Mouse (Mus musculus) liver (tissue): ENCODE measurements at regions not wholly inside any gene's neighbourhood (a gene's known extent, or its start where the extent isn't known, plus 50 kb on each side); places are given as distances from the start of the nearest gene placed in this dataset.

Experiments
- DNase-seq: peaks from one replicate; pipeline ENCODE4 v3.0.0-alpha.2; 2020; ENCODE audit warnings: mixed read lengths

DNA sequence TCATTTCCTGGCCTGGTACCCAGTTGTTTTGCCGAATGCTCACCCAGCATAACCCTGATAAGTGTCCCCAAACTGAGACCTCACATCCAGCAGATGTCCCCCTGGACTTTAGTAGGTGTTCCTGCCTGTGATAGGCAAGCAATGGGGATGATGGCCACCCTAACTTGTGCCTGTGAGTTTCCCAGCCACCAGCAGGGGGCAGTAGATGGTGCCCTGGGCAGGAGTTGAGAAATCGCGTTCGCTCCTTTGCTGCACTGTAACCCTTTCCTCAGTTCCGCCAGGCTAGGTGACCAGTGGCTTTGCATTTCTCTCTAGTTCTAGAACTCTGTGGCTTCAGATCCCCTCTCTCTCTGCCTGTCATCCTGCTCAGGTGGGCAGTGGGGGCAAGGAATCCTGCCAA lies 137.9 kb upstream of the Zc3h12a start:
- peak; percentile 39 for DNase-seq

DNA sequence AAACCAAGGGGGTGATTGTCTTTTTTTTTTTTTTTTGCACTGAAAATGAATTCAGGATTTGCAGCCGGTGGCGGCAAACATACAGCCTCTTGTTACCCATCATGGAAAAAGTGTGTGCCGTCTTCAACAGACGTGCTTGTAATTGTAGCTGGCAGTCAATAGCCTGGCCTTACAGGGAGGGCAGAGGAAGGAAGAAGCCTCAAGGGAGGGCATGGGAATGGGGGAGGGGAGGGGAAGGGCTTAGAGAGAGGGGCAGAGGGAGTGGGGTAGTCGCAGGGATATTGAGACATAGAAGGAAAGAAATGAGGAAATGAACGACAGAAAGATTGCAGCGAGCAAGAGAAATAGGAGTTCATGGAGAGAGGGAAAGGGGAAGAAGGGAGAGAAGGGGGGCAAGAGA lies 137.4 kb upstream of the Zc3h12a start:
- DNase-seq, result no peak

DNA sequence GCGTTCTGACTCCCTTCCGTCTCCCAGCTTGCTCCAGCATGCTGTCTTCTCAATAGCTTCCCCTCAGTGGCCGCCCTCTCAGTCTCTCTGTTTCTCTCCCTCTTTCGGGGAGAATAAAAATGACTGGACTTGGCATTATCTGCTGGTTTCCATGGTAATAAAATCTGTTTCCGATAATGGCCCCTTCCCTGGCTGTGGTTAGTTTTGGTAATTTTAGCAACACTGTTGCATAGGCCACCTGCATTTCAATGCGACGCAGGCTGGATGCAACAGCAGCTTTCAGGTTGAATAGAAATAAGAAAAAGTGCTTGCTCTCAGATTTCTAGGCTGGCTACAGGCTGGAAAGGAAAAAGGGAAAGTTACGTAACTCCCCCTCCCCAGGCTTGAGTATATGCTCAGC lies 133.9 kb upstream of the Zc3h12a start:
- no peak for DNase-seq

GRCm38 (mm10) chr4:125259306-125259705 lies 131.7 kb upstream of the Zc3h12a start:
- DNase-seq, result no peak

DNA sequence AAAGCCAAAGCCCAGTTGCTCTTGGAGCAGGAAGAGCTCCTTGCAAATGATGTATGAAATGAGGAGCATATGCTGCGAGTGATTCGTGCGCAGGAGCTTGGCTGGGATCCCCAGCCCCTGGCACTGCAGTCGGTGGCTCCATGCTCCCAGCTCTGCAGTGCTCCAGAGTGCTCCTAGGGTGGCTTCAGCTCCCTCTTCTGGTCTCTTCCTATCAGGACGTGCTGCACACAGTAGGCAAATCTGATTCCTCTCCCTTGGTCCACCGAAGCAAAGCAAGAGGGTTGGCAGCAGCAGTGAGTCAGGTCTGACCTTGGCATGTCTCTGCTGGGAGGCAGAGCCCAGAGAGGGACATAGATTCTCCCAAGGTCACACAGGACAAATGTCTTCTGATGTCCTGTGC lies 130.3 kb upstream of the Zc3h12a start:
- no peak for DNase-seq

- no peak for DNase-seq
Measured at GRCm38 (mm10) chr4:125253161-125253560, 125.5 kb upstream of the Zc3h12a start.

GRCm38 (mm10) chr4:125252228-125252627 lies 124.6 kb upstream of the Zc3h12a start:
- DNase-seq, result no peak

DNA sequence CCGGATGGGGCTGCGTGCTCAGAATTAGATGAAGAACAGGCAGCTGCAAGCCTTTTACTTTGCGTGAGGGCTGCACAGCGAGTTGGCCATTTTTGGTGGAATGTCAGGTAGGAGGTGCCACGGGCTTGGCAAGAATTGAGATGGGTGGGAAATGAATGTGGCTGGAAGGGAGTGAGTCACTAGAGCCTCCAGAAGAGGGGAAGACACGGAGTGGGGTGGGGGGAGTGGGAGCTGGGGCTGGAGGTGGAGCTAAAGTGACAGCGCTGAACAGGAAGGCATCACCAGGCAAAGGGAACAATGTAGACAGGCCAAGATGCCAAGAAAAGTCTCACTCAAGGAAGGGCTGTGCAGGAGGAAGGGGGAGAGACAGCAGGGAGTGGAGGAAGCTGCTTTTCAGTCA lies 121.4 kb upstream of the Zc3h12a start:
- no peak for DNase-seq

DNA sequence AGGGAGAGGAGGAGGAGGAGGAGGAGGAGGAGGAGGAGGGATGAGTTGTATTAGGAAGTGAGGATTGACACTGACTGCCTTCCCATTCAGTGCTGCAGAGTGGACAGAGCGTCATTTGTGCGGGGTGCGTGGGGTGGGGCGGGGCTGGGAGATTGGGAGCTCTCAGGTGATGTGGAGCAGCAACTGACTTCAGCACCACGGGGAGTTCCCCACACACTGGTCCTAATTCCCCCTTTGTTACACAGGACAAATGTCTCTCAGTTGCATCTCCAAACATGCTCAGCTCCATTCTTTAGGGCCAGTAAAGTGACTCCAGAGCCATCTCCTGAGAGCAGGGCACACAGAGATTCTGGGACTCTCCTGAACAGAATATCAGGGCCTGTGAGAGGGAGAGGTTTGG lies 118.5 kb upstream of the Zc3h12a start:
- DNase-seq, result no peak

GRCm38 (mm10) chr4:125242512-125242911 lies 114.9 kb upstream of the Zc3h12a start:
- DNase-seq, result no peak

GRCm38 (mm10) chr4:125241577-125242262 lies 114.1 kb upstream of the Zc3h12a start:
- no peak for DNase-seq

GRCm38 (mm10) chr4:125231711-125232260 lies 104.1 kb upstream of the Zc3h12a start:
- no peak for DNase-seq

- DNase-seq, result no peak
Measured at GRCm38 (mm10) chr4:125227194-125227593, 99.6 kb upstream of the Zc3h12a start.

DNA sequence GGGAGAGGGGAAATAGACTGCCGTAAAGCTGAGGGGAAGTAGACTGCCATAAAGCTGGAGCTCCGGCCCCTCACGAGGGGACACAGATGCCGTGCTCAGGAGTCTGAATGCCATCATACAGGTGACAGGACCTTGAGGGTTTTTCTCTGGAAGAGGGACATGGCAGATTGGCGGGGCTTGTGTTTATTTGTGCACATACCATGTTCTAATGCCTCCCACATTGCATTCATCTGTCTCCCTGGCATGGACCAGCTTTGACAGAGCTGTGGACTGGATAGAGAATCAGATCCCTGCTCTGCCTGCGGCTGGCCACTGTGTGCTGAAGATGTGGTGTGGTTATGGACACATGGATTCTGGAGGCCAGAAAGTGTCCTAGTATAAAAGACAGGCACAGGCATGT lies 95.3 kb upstream of the Zc3h12a start:
- DNase-seq, result no peak

GRCm38 (mm10) chr4:125220314-125220713 lies 92.7 kb upstream of the Zc3h12a start:
- peak; percentile 27 for DNase-seq

- no peak for DNase-seq
Measured at GRCm38 (mm10) chr4:125219209-125219608, 91.6 kb upstream of the Zc3h12a start.

GRCm38 (mm10) chr4:125214306-125214705 lies 86.7 kb upstream of the Zc3h12a start:
- DNase-seq, result no peak

- DNase-seq, result no peak
Measured at GRCm38 (mm10) chr4:125212176-125212530, 84.5 kb upstream of the Zc3h12a start.

GRCm38 (mm10) chr4:125211459-125212175 lies 84.0 kb upstream of the Zc3h12a start:
- no peak for DNase-seq

GRCm38 (mm10) chr4:125210719-125211118 lies 83.1 kb upstream of the Zc3h12a start:
- DNase-seq, result no peak

DNA sequence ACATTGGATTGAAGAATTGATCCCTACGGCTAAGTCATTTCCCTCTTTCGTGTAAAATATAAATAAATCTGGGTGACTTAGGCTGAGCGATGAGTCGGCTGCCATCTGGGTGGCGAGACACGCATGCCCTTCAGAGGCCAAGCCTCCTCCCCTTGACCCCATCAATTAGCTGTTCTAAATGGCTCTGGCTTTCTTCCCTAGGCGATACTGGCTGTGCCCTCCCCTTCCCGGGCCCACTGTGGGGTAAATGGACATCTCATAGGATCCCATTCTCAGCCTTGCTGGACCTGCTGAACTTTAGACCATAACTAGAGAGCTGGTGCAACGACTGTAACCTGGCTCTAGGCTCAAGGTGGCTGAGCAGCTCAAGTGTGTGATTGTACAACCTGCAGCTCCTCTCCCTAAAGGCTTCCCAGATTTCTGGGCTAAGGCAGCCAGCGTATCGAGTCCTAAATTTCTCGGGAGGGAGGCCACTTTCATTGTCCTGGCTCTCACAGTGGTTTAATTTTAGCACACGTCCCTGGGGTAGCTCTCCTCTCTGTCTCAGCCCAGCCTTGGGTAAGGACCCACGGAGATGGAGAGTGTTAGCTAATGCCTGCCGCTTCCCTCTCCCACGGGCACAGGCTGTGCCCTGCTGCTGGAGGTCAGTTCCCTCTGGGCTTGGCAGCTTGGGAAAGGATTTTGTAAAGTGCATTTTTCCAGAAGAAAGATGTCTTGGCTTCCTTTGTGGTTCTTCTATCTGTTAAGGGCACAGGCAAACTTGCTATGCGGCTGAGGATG lies 80.7 kb upstream of the Zc3h12a start:
- no peak for DNase-seq

- DNase-seq, result no peak
Measured at GRCm38 (mm10) chr4:125203521-125203920, 75.9 kb upstream of the Zc3h12a start.

DNA sequence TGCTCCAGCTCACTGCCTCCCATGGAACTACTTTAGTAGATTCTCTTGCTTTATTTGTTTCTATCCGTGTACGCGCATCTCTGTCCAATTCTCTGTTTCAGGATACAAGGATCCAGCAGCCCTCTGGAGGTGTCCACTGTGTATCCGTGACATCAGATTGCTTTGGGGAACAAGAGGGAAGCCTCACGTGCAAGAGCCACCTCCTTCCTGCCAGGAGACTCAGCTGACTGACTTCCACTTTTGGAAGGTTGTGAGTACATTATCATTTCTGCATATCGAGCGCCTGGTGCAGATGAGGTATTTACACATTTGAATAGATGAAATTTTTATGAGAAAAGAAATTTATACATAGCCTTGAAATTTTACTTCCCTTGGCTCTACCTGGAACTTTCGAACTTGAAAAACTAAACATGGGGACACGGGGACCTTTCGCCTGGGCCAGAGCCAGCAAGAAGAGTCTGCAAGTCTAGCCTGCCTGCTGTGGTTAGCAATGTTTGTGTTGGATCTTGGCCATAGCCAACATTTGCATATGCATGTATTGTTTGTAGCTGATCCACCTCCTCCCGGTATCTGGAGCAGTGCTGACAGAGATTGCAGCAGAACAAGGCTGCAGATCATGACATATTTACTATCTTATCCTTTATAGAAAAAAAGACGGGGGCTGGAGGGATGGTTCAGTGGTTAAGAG lies 74.1 kb upstream of the Zc3h12a start:
- DNase-seq, result no peak
